ENCODE assay signal across 17 mouse cellular contexts in genomic region chr6:51483861-51484260, GRCm38 (mm10).
"Had no signal": no experiment of that assay in that cellular context is flagged by ENCODE, and none has a peak within 500 bp of the region (broad histone marks: within the 10 kb centered on the region; RNA-seq: fewer than 3 reads in every experiment).

No protein-coding gene starts in this region.

- H3K27me3 ChIP-seq: midbrain, embryonic 12.5 days; midbrain, embryonic 15.5 days; neural tube, embryonic 13.5 days; neural tube, embryonic 15.5 days had no signal

- DNase-seq: lung, adult 18-20 months; lung, embryonic 14.5 days; lung, postnatal 10 days; lung, postnatal 4 days; retina, postnatal 1 day; right cerebral cortex, adult 18-20 months; right cerebral cortex, postnatal 25 days; right cerebral cortex, postnatal 4 days; spleen, adult 18-20 months; thymus, adult 18-20 months; thymus, postnatal 14 days; thymus, postnatal 36 days had no signal

- H3K4me2 ChIP-seq: lung, embryonic 14.5 days; midbrain, embryonic 12.5 days; midbrain, embryonic 15.5 days; neural tube, embryonic 13.5 days; neural tube, embryonic 15.5 days had no signal

- H3K9ac ChIP-seq: lung, embryonic 14.5 days; midbrain, embryonic 12.5 days; midbrain, embryonic 15.5 days; neural tube, embryonic 13.5 days; neural tube, embryonic 15.5 days had no signal

- H3K9me3 ChIP-seq: midbrain, embryonic 12.5 days; midbrain, embryonic 15.5 days; neural tube, embryonic 13.5 days; neural tube, embryonic 15.5 days had no signal

- H3K4me1 ChIP-seq: midbrain, embryonic 12.5 days; midbrain, embryonic 15.5 days; neural tube, embryonic 13.5 days; neural tube, embryonic 15.5 days had no signal

- H3K27ac ChIP-seq: midbrain, embryonic 12.5 days; midbrain, embryonic 15.5 days; neural tube, embryonic 13.5 days; neural tube, embryonic 15.5 days had no signal

- ATAC-seq: midbrain, embryonic 15.5 days had no signal

- H3K4me3 ChIP-seq: midbrain, embryonic 12.5 days; midbrain, embryonic 15.5 days; myocyte; neural tube, embryonic 13.5 days; neural tube, embryonic 15.5 days had no signal
